Mouse (Mus musculus) G1E (cell line): ENCODE measurements at regions not wholly inside any gene's neighbourhood (a gene's known extent, or its start where the extent isn't known, plus 50 kb on each side); places are given as distances from the start of the nearest gene placed in this dataset.

Experiments used
- CTCF ChIP-seq: IDR thresholded peaks from 2 replicates; pipeline ENCODE4 v1.5.1; 2012; ENCODE audit warnings: low read depth, low read length, inconsistent platforms, mixed read lengths
- GATA1 ChIP-seq: IDR thresholded peaks from 2 replicates; pipeline ENCODE4 v1.6.1; 2012; ENCODE audit warnings: borderline replicate concordance, low read length, inconsistent platforms, mixed read lengths
- GATA2 ChIP-seq: IDR thresholded peaks from 2 replicates; pipeline ENCODE4 v1.6.1; 2012; ENCODE audit warnings: low read depth, low read length, inconsistent platforms, borderline replicate concordance
- POLR2AphosphoS5 ChIP-seq: IDR thresholded peaks from 2 replicates; pipeline ENCODE4 v1.6.1; 2012; ENCODE audit warnings: low read depth, low read length, inconsistent platforms; ENCODE audit not compliant: insufficient replicate concordance
- TAL1 ChIP-seq: conservative IDR thresholded peaks from 2 replicates; pipeline ENCODE4 v1.6.1; 2012; ENCODE audit warnings: low read depth, low read length, inconsistent platforms, mixed read lengths

GRCm38 (mm10) chr9:116464626-116465025, 289.5 kb upstream of the Tgfbr2 start:
- TF ChIP-seq CTCF = no peak
- TF ChIP-seq GATA1 = no peak
- TF ChIP-seq TAL1 = no peak
- TF ChIP-seq GATA2 = no peak
- TF ChIP-seq POLR2AphosphoS5 = no peak
